Mouse (Mus musculus): ENCODE measurements around the gene Atp8b3. TPM values are rescaled to one million over a fixed set of nuclear protein-coding genes. Genes with fewer than 3 reads are reported as not detected.

Atp8b3 gene
- polyA plus RNA-seq, 1 experiment: 9.6 TPM

GRCm38 (mm10) chr10:80519287-80519686, 19.6 kb downstream of the Atp8b3 start:
- DNase-seq (ENCODE audit: low read depth): no peak

DNA sequence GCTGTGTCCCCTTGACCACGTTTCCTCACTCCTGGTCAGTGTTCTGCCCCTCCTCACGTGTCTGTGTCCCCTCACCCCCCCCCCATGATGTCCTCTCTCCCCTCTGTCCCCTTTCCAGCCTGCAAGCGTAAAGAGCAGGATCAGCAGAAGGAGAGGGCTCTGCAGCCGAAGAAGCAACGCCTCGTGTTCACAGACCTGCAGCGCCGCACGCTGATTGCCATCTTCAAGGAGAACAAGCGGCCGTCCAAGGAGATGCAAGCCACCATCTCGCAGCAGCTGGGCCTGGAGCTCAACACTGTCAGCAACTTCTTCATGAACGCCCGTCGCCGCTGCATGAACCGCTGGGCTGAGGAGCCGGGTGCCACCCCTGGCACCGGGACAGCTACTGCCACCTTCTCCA, 25.2 kb downstream of the Atp8b3 start:
- no peak for DNase-seq (ENCODE audit: low read depth)

DNA sequence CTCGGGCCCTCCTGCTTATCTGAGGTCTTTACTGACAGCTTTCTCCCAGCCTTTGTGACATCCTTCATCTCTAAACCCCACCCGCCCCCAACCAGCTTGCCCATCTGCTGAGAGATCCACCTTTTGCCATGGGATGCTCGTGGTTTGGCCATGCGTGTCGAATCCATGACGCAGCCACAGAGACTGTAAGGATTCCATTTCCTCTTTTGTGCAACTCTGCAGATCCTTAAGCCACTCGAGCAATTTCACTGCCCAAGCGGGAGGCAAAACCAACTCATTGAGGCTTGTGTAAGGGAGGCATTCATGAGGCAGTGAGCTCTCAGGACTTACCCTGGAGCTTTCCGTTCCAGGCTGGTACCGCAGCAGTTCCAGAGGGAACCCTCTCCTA, 28.7 kb downstream of the Atp8b3 start:
- no peak for DNase-seq (ENCODE audit: low read depth)

- DNase-seq (ENCODE audit: low read depth): no peak
Observed at GRCm38 (mm10) chr10:80509412-80510272, 29.3 kb downstream of the Atp8b3 start.

- DNase-seq (ENCODE audit: low read depth): no peak
Observed at GRCm38 (mm10) chr10:80506222-80506621, 32.7 kb downstream of the Atp8b3 start.

DNA sequence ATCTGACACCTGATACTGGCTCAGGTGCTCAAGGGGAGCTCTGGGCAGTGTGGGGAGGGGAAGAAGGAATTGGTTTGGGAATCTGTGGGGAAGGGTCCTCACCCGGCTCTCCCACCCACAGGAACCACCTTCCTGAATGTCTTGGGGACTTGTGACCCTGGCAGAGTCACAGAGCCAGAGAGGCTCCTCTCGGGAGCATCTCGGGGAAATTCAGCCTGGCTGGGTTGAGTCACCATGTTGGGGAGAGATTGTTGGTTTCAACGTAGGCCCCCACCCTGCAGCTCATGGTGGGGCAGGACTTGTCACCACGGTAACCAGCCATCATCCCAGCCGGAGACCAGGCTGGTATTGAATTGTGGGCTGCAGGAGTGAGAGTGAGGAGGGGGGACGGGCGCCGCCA, 34.2 kb downstream of the Atp8b3 start:
- DNase-seq (ENCODE audit: low read depth): no peak

- DNase-seq (ENCODE audit: low read depth): no peak
Observed at GRCm38 (mm10) chr10:80503599-80504220, 35.2 kb downstream of the Atp8b3 start.

GRCm38 (mm10) chr10:80502819-80503314, 36.1 kb downstream of the Atp8b3 start:
- DNase-seq (ENCODE audit: low read depth): no peak

DNA sequence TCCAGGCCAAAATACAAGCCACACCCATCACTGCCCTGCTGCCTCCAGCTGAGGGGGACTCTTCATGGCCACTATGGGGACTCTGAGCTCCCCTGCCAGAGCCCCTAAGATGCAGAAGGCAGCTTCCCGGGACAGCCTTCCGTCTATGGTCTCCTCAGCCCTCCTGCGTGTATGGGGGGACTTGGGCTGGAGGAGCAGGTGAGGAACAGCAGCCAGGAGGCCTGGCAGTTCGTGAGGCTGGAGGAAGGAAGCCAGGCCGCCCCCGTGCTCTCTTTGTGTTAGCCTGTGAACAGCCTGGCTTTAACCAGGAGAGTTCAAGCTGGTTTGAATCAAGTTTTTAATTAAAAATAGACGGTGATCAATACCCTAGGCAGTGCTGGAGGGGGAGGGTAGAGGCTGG, 36.6 kb downstream of the Atp8b3 start:
- DNase-seq (ENCODE audit: low read depth): no peak

GRCm38 (mm10) chr10:80496421-80496820, 42.5 kb downstream of the Atp8b3 start:
- DNase-seq (ENCODE audit: low read depth): no peak

GRCm38 (mm10) chr10:80495901-80496300, 43.0 kb downstream of the Atp8b3 start:
- DNase-seq (ENCODE audit: low read depth): no peak

DNA sequence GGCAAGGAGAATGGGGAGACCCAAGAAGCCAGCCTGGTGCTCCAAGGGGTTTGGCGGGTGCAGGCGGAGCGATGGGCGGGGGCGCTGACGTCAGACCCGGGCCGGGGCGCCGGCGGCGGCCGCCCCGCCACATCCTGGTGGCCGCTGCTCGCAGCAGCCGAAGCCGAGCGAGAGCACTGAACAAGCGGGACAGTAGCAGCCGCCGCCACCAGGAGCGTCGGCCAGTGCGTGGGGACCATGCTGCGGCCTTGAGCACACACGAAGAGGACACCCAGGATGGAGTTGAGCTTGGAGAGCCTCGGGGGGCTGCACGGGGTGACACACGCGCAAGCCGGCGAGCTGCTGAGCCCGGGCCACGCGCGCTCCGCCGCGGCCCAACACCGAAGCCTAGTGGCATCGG, 44.2 kb downstream of the Atp8b3 start, which contains the start of gene Onecut3:
TSS of gene Onecut3 (plus strand) at position 104 of the 400 bp plus-strand sequence.
- no peak for DNase-seq (ENCODE audit: low read depth)

DNA sequence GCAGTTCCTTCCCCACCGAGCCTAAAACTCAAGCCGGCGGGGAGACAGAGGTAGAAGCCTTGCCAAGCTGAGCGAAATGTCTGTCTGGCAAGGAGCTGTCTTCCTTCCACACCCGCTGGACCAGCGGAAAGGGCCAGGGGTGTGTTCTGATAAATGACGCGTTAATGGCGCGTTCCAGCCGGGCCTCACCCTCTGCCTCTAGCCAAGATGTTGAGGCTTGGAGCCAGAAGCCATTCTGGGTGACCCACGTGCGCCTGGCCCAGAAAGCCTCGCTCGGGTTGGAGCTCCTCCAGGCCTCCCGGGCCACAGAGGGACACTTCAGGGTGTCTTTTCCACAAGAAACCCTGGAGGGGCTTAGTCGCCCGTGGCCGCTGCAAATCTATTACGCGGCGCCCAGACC, 48.9 kb downstream of the Atp8b3 start:
- no peak for DNase-seq (ENCODE audit: low read depth)

DNA sequence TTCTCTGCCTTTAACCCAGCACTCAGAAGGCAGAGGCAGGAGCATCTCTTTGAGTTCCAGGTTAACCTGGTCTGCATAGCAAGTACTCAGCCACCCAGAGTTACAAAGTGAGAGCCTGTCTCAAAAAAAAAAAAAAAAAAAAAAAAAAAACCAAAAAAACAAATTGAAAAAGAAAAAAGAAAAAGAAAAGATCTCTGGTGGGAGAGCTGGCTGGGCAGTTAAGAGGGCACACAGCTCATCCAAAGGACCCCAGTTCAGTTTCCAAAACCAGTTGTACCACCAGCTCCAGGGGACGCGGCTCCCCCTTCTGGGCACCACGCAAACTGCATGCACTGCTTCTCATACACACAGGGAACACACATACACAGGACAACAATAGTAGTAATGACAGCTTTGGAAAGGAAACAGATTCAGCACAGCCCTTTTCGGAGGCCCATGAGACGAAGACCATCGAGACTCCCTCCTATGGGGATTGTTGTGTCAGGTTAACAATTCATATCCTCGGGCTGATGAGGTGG, 52.0 kb downstream of the Atp8b3 start:
- no peak for DNase-seq (ENCODE audit: low read depth)

GRCm38 (mm10) chr10:80481002-80481401, 57.9 kb downstream of the Atp8b3 start:
- no peak for DNase-seq (ENCODE audit: low read depth)

GRCm38 (mm10) chr10:80478531-80478930, 60.4 kb downstream of the Atp8b3 start:
- no peak for DNase-seq (ENCODE audit: low read depth)

GRCm38 (mm10) chr10:80475290-80475959, 63.5 kb downstream of the Atp8b3 start:
- no peak for DNase-seq (ENCODE audit: low read depth)

Other genes starting within 250 kb of the Atp8b3 start
- 1,514 and 1,586 TPM in 2 replicates for gene Rps15, start 246.7 kb downstream of the Atp8b3 start, polyA plus RNA-seq (2012; rRNA removed)
- 1.4 and 1.5 TPM in 2 replicates for gene Apc2, start 243.1 kb downstream of the Atp8b3 start, polyA plus RNA-seq (2012; rRNA removed)
- 55.9 and 62.7 TPM in 2 replicates for gene 2310011J03Rik, start 218.6 kb downstream of the Atp8b3 start, polyA plus RNA-seq (2012; rRNA removed)
- 10.4 and 10.6 TPM in 2 replicates for gene Pcsk4, start 209.6 kb downstream of the Atp8b3 start, polyA plus RNA-seq (2012; rRNA removed)
- gene Reep6, start 209.2 kb downstream of the Atp8b3 start, polyA plus RNA-seq (2012; rRNA removed): 28.7 and 51.2 TPM in 2 replicates
- 11.2 and 18.2 TPM in 2 replicates for gene Adamtsl5, start 190.7 kb downstream of the Atp8b3 start, polyA plus RNA-seq (2012; rRNA removed)
- gene Plk5, start 182.7 kb downstream of the Atp8b3 start, polyA plus RNA-seq (2012; rRNA removed): 0.57 and 0.93 TPM in 2 replicates
- 13.3 and 19.1 TPM in 2 replicates for gene Mex3d, start 151.5 kb downstream of the Atp8b3 start, polyA plus RNA-seq (2012; rRNA removed)
- 145 and 160 TPM in 2 replicates for gene Mbd3, start 139.6 kb downstream of the Atp8b3 start, polyA plus RNA-seq (2012; rRNA removed)
- 1,967 and 2,574 TPM in 2 replicates for gene Uqcr11, start 132.3 kb downstream of the Atp8b3 start, polyA plus RNA-seq (2012; rRNA removed)
- 56.8 and 63.8 TPM in 2 replicates for gene Tcf3, start 105.5 kb downstream of the Atp8b3 start, polyA plus RNA-seq (2012; rRNA removed)
- gene Onecut3, start 44.3 kb downstream of the Atp8b3 start, polyA plus RNA-seq (2012; rRNA removed): not detected in 2 replicates
- 35.3 and 36.9 TPM in 2 replicates for gene Rexo1, start 22.4 kb upstream of the Atp8b3 start, polyA plus RNA-seq (2012; rRNA removed)
- gene Klf16, start 38.2 kb upstream of the Atp8b3 start, polyA plus RNA-seq (2012; rRNA removed): 20.8 and 30.5 TPM in 2 replicates
- 192 and 205 TPM in 2 replicates for gene Abhd17a, start 51.2 kb upstream of the Atp8b3 start, polyA plus RNA-seq (2012; rRNA removed)
- gene Scamp4, start 63.7 kb upstream of the Atp8b3 start, polyA plus RNA-seq (2012; rRNA removed): 82.6 and 91.5 TPM in 2 replicates
- gene Adat3, start 63.8 kb upstream of the Atp8b3 start, polyA plus RNA-seq (2012; rRNA removed): 9.5 and 9.6 TPM in 2 replicates
- 1.5 and 2.1 TPM in 2 replicates for gene Gm49322, start 66.9 kb upstream of the Atp8b3 start, polyA plus RNA-seq (2012; rRNA removed)
- gene Csnk1g2, start 83.7 kb upstream of the Atp8b3 start, polyA plus RNA-seq (2012; rRNA removed): 228 and 235 TPM in 2 replicates
- 74.5 and 89.2 TPM in 2 replicates for gene Btbd2, start 117.9 kb upstream of the Atp8b3 start, polyA plus RNA-seq (2012; rRNA removed)
- gene Mknk2, start 139.0 kb upstream of the Atp8b3 start, polyA plus RNA-seq (2012; rRNA removed): 420 and 516 TPM in 2 replicates
- 34.8 and 45.6 TPM in 2 replicates for gene Mob3a, start 162.9 kb upstream of the Atp8b3 start, polyA plus RNA-seq (2012; rRNA removed)
- gene Izumo4, start 163.1 kb upstream of the Atp8b3 start, polyA plus RNA-seq (2012; rRNA removed): 62.8 and 75.4 TPM in 2 replicates
- gene Ap3d1, start 203.1 kb upstream of the Atp8b3 start, polyA plus RNA-seq (2012; rRNA removed): 149 and 151 TPM in 2 replicates
- 18.7 and 38.6 TPM in 2 replicates for gene Dot1l, start 216.1 kb upstream of the Atp8b3 start, polyA plus RNA-seq (2012; rRNA removed)